12 mouse cellular contexts compared by ENCODE assay signal in the genomic region with DNA sequence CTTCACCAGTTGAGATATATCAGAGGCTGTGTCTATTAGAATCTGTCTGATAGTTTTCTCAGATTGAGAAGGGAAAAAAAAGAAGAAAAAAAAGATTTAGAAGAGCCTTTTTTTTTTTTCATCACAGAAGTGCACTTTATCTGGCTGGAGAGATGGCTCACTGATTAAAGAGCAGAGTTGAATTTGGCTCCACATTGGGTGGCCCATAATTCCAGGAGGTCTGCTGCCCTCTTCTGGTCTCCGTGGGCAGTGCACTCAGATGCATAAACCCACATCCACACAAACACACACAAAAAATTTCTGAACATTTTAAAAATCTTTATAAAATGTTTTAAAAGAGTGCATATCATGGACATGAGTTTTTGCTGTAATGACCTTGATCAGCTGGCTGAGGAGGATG. TPM values are rescaled to one million over a fixed set of nuclear protein-coding genes. Genes with fewer than 3 reads are reported as not detected.
A peak's percentile ranks its signal among the peaks of the same experiment; 100 is the strongest.
DNase-seq lines count a peak whose midpoint lies in the region; ATAC-seq and TF ChIP-seq lines count a peak whose summit lies in the region.
"Had no signal": no experiment of that assay in that cellular context is flagged by ENCODE, and none has a peak within 500 bp of the region (broad histone marks: within the 10 kb centered on the region; RNA-seq: fewer than 3 reads in every experiment).

No protein-coding gene starts in this region.

- 94% methylated on average over 1 of the region's 1 CpGs for WGBS in kidney, adult 2 months
- WGBS in kidney, embryonic 14.5 days = 97% methylated on average over 1 of the region's 1 CpGs
- 88% methylated on average over 1 of the region's 1 CpGs for WGBS in spleen, adult 2 months

- H3K27me3 ChIP-seq in kidney, adult 2 months (replicated peaks; ENCODE audit: control insufficient read depth, insufficient read depth, low read length) = no peaks in the 10 kb centered on the region
- no peaks in the 10 kb centered on the region for H3K27me3 ChIP-seq in kidney, embryonic 14.5 days (ENCODE audit: control insufficient read depth, insufficient read depth, low read length)
- H3K27me3 ChIP-seq in spleen, adult 2 months (ENCODE audit: control insufficient read depth, insufficient read depth, low read length) = no peaks in the 10 kb centered on the region
- H3K27me3 ChIP-seq in splenic B cell, adult 2 months (ENCODE audit: control insufficient read depth, insufficient read depth, low read length, poor library complexity, severe bottlenecking) = no peaks in the 10 kb centered on the region

- peak; percentile 48 for TF ChIP-seq CTCF in kidney, adult 2 months (conservative IDR thresholded peaks at IDR 0.05; ENCODE audit: insufficient read depth, insufficient read length, low read depth, low read length)
- TF ChIP-seq CTCF in spleen, adult 2 months (IDR thresholded peaks at IDR 0.05; ENCODE audit: extremely low read depth, insufficient read depth, insufficient read length, insufficient replicate concordance) = peak; percentile 37; the same call in 1 of the 2 replicates

- no peak for TF ChIP-seq POLR2A in kidney, adult 2 months (IDR thresholded peaks at IDR 0.05; ENCODE audit: low read depth, low read length)
- TF ChIP-seq POLR2A in spleen, adult 2 months (IDR thresholded peaks at IDR 0.05; ENCODE audit: low read depth, low read length) = no peak

- no peak overlapping the region for H3K4me2 ChIP-seq in kidney, embryonic 14.5 days (replicated peaks; ENCODE audit: low read depth, low read length)

- H3K9me3 ChIP-seq in kidney, embryonic 14.5 days (ENCODE audit: control insufficient read depth, low read length) = no peaks in the 10 kb centered on the region

- H3K4me3 ChIP-seq in kidney, adult 2 months (ENCODE audit: insufficient read depth, low read depth, low read length) = no peak overlapping the region
- no peak overlapping the region for H3K4me3 ChIP-seq in kidney, embryonic 14.5 days (ENCODE audit: low read length)
- H3K4me3 ChIP-seq in spleen, adult 2 months (ENCODE audit: extremely low read depth, insufficient read depth, insufficient read length) = no peak overlapping the region
- H3K4me3 ChIP-seq: myocyte had no signal

- DNase-seq in kidney, adult 2 months = peak; percentile 17
- DNase-seq in spleen, adult 2 months (ENCODE audit: low read depth in 1 of 2, low spot score in 2 of 2) = no peak
- no peak for DNase-seq in spleen, adult 18-20 months
- peak; percentile 44 for DNase-seq in R1 (ENCODE audit: low read depth, low spot score)
- peak; percentile 42 for DNase-seq in splenic B cell, adult 2 months (ENCODE audit: low read depth, low spot score)
- DNase-seq in urinary bladder, postnatal 14 days (ENCODE audit: low spot score) = no peak
- DNase-seq: cerebellum, adult 11-12 months; right cerebral cortex, postnatal 25 days; thymus, postnatal 36 days had no signal

- no peak overlapping the region for H3K27ac ChIP-seq in kidney, adult 2 months (ENCODE audit: insufficient read depth, low read depth, low read length)
- H3K27ac ChIP-seq in kidney, embryonic 14.5 days (ENCODE audit: low read depth, low read length) = no peak overlapping the region
- H3K27ac ChIP-seq in spleen, adult 2 months (ENCODE audit: insufficient read depth, low read length) = no peak overlapping the region

- no peaks in the 10 kb centered on the region for H3K36me3 ChIP-seq in kidney, adult 2 months (ENCODE audit: control insufficient read depth, insufficient read depth, low read length)
- H3K36me3 ChIP-seq in kidney, embryonic 14.5 days (ENCODE audit: control insufficient read depth, insufficient read depth, low read length) = no peaks in the 10 kb centered on the region
- H3K36me3 ChIP-seq in spleen, adult 2 months (ENCODE audit: control insufficient read depth, insufficient read depth, low read length) = no peaks in the 10 kb centered on the region
- H3K36me3 ChIP-seq in splenic B cell, adult 2 months (ENCODE audit: control insufficient read depth, insufficient read depth, low read length, poor library complexity, severe bottlenecking) = no peaks in the 10 kb centered on the region

- H3K9ac ChIP-seq in kidney, embryonic 14.5 days (ENCODE audit: low read depth, low read length) = no peak overlapping the region

- no peak for ATAC-seq in kidney, embryonic 14.5 days (ENCODE audit: low FRiP score, low TSS enrichment)

- no peaks in the 10 kb centered on the region for H3K4me1 ChIP-seq in kidney, adult 2 months (ENCODE audit: control insufficient read depth, insufficient read depth, low read length)
- H3K4me1 ChIP-seq in kidney, embryonic 14.5 days (ENCODE audit: control insufficient read depth, insufficient read depth, low read length) = no peaks in the 10 kb centered on the region
- peaks cover 23% of the 10 kb centered on the region; the same call in 1 of the 2 replicates for H3K4me1 ChIP-seq in spleen, adult 2 months (ENCODE audit: control insufficient read depth, insufficient read depth, insufficient read length)

RNA-seq across cellular contexts. Expression of a gene that starts 25.7 kb away (rescaled TPM):
- polyA plus RNA-seq in kidney, adult 2 months (2012; rRNA removed) = 0.08 and 0.10 TPM in 2 replicates
- polyA plus RNA-seq in kidney, embryonic 14.5 days (2014; fragmentation: Nextera tagmentation; extraction: Ambion mirVana) = 0.31 and 0.50 TPM in 2 replicates
- polyA plus RNA-seq in spleen, adult 2 months (2012; rRNA removed) = 0.08 and 0.22 TPM in 2 replicates
- polyA plus RNA-seq: liver, embryonic 16.5 days had no signal

RNA-seq across cellular contexts. Expression of a gene that starts 35.8 kb away (rescaled TPM):
- polyA plus RNA-seq in kidney, adult 2 months (2012; rRNA removed) = 11.9 and 12.6 TPM in 2 replicates
- polyA plus RNA-seq in kidney, embryonic 14.5 days (2014; fragmentation: Nextera tagmentation; extraction: Ambion mirVana) = 8.8 and 13.1 TPM in 2 replicates
- 3.8 and 5.5 TPM in 2 replicates for polyA plus RNA-seq in spleen, adult 2 months (2012; rRNA removed)

RNA-seq across cellular contexts. Expression of a gene that starts 53.6 kb away (rescaled TPM):
- polyA plus RNA-seq in kidney, adult 2 months (2012; rRNA removed) = 15.8 and 18.8 TPM in 2 replicates
- polyA plus RNA-seq in kidney, embryonic 14.5 days (2014; fragmentation: Nextera tagmentation; extraction: Ambion mirVana) = 20.7 and 23.3 TPM in 2 replicates
- 11.5 and 15.5 TPM in 2 replicates for polyA plus RNA-seq in spleen, adult 2 months (2012; rRNA removed)

Comparison
In these comparisons a context has a peak if more than half of its experiments do, and no peak if none do; other contexts are left out.
1. DNase-seq: peak in kidney, adult 2 months (single experiment), R1 (single experiment) and splenic B cell, adult 2 months (single experiment); none in spleen, adult 2 months (0 of 2), spleen, adult 18-20 months (0 of 2) and urinary bladder, postnatal 14 days (single experiment).